ENCODE assay signal across 8 mouse cellular contexts in the genomic region with DNA sequence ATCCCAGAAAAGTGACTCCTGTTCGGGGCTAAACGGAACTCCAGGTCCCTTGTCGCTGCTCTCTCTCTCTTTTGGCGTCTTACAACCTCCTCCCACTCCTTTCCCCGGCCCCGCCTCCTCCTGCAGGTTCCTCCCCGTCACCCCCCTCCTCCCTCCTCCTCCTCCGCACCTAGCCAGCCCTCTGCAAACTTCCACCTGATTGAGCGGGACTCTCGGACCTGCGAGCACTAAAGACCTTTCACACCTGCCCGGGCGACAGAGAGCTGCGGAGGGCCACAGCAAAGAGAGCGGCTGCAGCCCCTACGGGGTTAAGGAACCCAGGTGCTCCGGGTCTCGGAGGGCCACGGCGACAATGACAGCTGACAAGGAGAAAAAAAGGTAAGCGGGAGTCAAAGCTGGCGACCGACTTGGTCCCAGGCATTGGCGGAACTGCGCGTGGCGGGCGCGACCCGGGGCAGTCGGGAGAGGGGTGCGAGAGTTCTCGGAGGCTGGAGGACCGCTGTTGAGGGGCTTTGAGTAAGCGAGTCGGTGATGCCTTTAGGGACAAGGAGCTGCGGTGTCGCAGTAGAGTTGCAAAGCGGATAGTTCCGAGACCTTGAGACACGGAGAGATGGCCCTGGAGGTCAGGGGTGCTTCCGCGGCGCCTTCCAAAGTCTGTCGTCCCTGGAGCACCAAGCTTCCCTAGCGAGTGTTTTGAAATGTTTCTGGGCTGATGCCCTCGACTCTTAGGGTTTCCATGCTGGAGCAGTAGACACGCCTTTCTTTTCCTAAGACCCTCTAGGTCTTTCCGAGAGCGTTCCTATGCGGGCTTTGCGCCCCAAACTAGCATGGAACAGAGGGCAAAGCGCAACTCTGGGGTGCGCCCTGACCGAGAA. TPM values are rescaled to one million over a fixed set of nuclear protein-coding genes. Genes with fewer than 3 reads are reported as not detected.
DNase-seq lines count a peak whose midpoint lies in the region; ATAC-seq lines count a peak whose summit lies in the region.

No protein-coding gene starts in this region.

- H3K4me3 ChIP-seq in forebrain, embryonic 14.5 days (ENCODE audit: low read depth, low read length), result peak overlapping the region; percentile 48
- peak overlapping the region; percentile 58 for H3K4me3 ChIP-seq in limb, embryonic 12.5 days (replicated peaks)
- H3K4me3 ChIP-seq in midbrain, embryonic 11.5 days (ENCODE audit: low read depth, low read length), result peak overlapping the region; percentile 51

- H3K36me3 ChIP-seq in forebrain, embryonic 14.5 days (ENCODE audit: control insufficient read depth, insufficient read depth, low read length), result no peaks in the 10 kb centered on the region
- no peaks in the 10 kb centered on the region for H3K36me3 ChIP-seq in limb, embryonic 12.5 days
- H3K36me3 ChIP-seq in midbrain, embryonic 11.5 days (ENCODE audit: control insufficient read depth, insufficient read depth, low read length), result no peaks in the 10 kb centered on the region
- H3K36me3 ChIP-seq in splenic B cell, adult 2 months (ENCODE audit: control insufficient read depth, insufficient read depth, low read length, poor library complexity, severe bottlenecking), result no peaks in the 10 kb centered on the region

- H3K4me2 ChIP-seq in forebrain, embryonic 14.5 days (ENCODE audit: low read length), result peak overlapping the region; percentile 89
- H3K4me2 ChIP-seq in limb, embryonic 12.5 days, result peak overlapping the region; percentile 96
- peak overlapping the region; percentile 76 for H3K4me2 ChIP-seq in midbrain, embryonic 11.5 days

- WGBS in forebrain, embryonic 14.5 days, result under 1% methylated on average over 55 of the region's 55 CpGs
- WGBS in limb, embryonic 12.5 days, result under 1% methylated on average over 55 of the region's 55 CpGs
- WGBS in midbrain, embryonic 11.5 days, result under 1% methylated on average over 55 of the region's 55 CpGs

- peaks cover 54% of the 10 kb centered on the region for H3K27me3 ChIP-seq in forebrain, embryonic 14.5 days (replicated peaks; ENCODE audit: control insufficient read depth, insufficient read depth, low read length)
- peaks cover 66% of the 10 kb centered on the region for H3K27me3 ChIP-seq in limb, embryonic 12.5 days
- H3K27me3 ChIP-seq in midbrain, embryonic 11.5 days (ENCODE audit: control insufficient read depth, insufficient read depth, low read length), result peaks cover 42% of the 10 kb centered on the region
- H3K27me3 ChIP-seq in splenic B cell, adult 2 months (ENCODE audit: control insufficient read depth, insufficient read depth, low read length, poor library complexity, severe bottlenecking), result no peaks in the 10 kb centered on the region; the same call in 1 of the 2 replicates

- H3K9ac ChIP-seq in forebrain, embryonic 14.5 days (ENCODE audit: low read length), result peak overlapping the region; percentile 47; the same call in 1 of the 2 replicates
- H3K9ac ChIP-seq in limb, embryonic 12.5 days (replicated peaks), result peak overlapping the region; percentile 44; the same call in 1 of the 2 replicates
- no peak overlapping the region for H3K9ac ChIP-seq in midbrain, embryonic 11.5 days (ENCODE audit: low read length)

- H3K27ac ChIP-seq in forebrain, embryonic 14.5 days (ENCODE audit: low read depth, low read length), result no peak overlapping the region
- H3K27ac ChIP-seq in limb, embryonic 12.5 days, result no peak overlapping the region
- H3K27ac ChIP-seq in midbrain, embryonic 11.5 days (ENCODE audit: low read depth, low read length), result no peak overlapping the region

- peak; percentile 7 for DNase-seq in right cerebral cortex, postnatal 4 days
- no peak for DNase-seq in right cerebral cortex, adult 2 months (ENCODE audit: low spot score in 2 of 2)
- DNase-seq in forebrain, embryonic 14.5 days (ENCODE audit: low spot score), result peak; percentile 24
- peak; percentile 97 for DNase-seq in midbrain, embryonic 11.5 days (ENCODE audit: low spot score, missing footprints)
- DNase-seq in splenic B cell, adult 2 months (ENCODE audit: low read depth, low spot score), result peak; percentile 67
- no peak for DNase-seq in frontal cortex, postnatal 14 days (ENCODE audit: low spot score in 2 of 2)

- peaks cover 18% of the 10 kb centered on the region for H3K4me1 ChIP-seq in forebrain, embryonic 14.5 days (ENCODE audit: control insufficient read depth, insufficient read depth, low read length)
- H3K4me1 ChIP-seq in limb, embryonic 12.5 days (replicated peaks), result peaks cover 22% of the 10 kb centered on the region
- peaks cover 14% of the 10 kb centered on the region for H3K4me1 ChIP-seq in midbrain, embryonic 11.5 days (ENCODE audit: control insufficient read depth, insufficient read depth, low read length)

- no peaks in the 10 kb centered on the region for H3K9me3 ChIP-seq in forebrain, embryonic 14.5 days (replicated peaks; ENCODE audit: control insufficient read depth, low read length)
- no peaks in the 10 kb centered on the region for H3K9me3 ChIP-seq in limb, embryonic 12.5 days
- H3K9me3 ChIP-seq in midbrain, embryonic 11.5 days (ENCODE audit: control insufficient read depth, low read length), result no peaks in the 10 kb centered on the region

- ATAC-seq in forebrain, embryonic 14.5 days, result peak; percentile 42
- ATAC-seq in hematopoietic stem cell, adult 5-6 weeks (replicated peaks in 1 of 2; ENCODE audit: insufficient read depth in 1 of 2, low FRiP score in 2 of 2, low TSS enrichment in 1 of 2, low read depth in 1 of 2, poor library complexity in 2 of 2, severe bottlenecking in 2 of 2), result peak; percentile 15 to 22; a peak in 3 of 4 replicates
- ATAC-seq in limb, embryonic 12.5 days (ENCODE audit: insufficient number of reproducible peaks, insufficient read depth, low FRiP score, low TSS enrichment, low read depth), result peak; percentile 26; the same call in 1 of the 2 replicates
- ATAC-seq in midbrain, embryonic 11.5 days (ENCODE audit: low FRiP score), result peak; percentile 28

RNA-seq across cellular contexts. Expression of a gene that starts 0.7 kb away (rescaled TPM):
- 6.1 and 6.4 TPM in 2 replicates for polyA plus RNA-seq in forebrain, embryonic 14.5 days (2014; fragmentation: Nextera tagmentation; extraction: Ambion mirVana)
- total RNA-seq in hematopoietic stem cell, adult 5-6 weeks (2017), result not detected in 2 replicates
- 2.1 and 2.4 TPM in 2 replicates for polyA plus RNA-seq in limb, embryonic 12.5 days (2016; fragmentation: Nextera tagmentation; extraction: Ambion mirVana)
- 7.3 and 8.6 TPM in 2 replicates for polyA plus RNA-seq in midbrain, embryonic 11.5 days (2014; fragmentation: Nextera tagmentation; extraction: Ambion mirVana)

Comparison
In these comparisons a context has a peak if more than half of its experiments do, and no peak if none do; other contexts are left out.
1. DNase-seq: peak in right cerebral cortex, postnatal 4 days (single experiment), forebrain, embryonic 14.5 days (single experiment), midbrain, embryonic 11.5 days (single experiment) and splenic B cell, adult 2 months (single experiment); none in right cerebral cortex, adult 2 months (0 of 2) and frontal cortex, postnatal 14 days (0 of 2).
2. Peak in every context shown above with its lines, with median percentiles within 50 percentile points of each other: ATAC-seq, H3K4me2 ChIP-seq and H3K4me3 ChIP-seq.